Mouse (Mus musculus) right cerebral cortex, adult 2 months (tissue): Measurements from ENCODE around the gene Vmn1r149.
"Not testable (repeated sequence)": the region's sequence is repeated elsewhere in the genome, so short reads cannot be mapped to it uniquely, and the experiment has no call there.

Experiments
- DNase-seq, 2 experiments: peaks; one replicate each; pipeline ENCODE4 v3.0.0; 2021 to 2022; ENCODE audit warnings: low spot score in 2 of 2

Gene Vmn1r149

DNA sequence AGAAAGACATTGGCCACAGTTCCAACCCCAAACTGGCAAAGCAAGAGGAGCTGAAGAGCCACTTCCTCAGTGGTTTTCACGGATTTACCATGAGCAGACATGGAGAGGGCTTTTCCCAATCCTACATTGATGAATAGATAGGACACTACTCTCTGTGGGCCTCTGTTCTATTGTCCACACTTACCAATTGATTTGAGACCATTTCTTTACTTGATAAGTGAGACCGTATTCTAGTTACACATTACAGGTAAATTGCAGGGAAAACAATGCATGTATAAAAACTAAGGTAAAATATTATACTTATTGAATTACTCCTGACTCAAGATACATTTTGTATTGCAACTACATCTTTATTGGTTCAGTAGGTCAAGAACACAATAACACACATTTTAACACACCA, at the start of gene Vmn1r149:
Gene Vmn1r149, minus strand, starts transcription at position 101 of the 400 bp plus-strand sequence.
- DNase-seq: not testable (repeated sequence)

DNA sequence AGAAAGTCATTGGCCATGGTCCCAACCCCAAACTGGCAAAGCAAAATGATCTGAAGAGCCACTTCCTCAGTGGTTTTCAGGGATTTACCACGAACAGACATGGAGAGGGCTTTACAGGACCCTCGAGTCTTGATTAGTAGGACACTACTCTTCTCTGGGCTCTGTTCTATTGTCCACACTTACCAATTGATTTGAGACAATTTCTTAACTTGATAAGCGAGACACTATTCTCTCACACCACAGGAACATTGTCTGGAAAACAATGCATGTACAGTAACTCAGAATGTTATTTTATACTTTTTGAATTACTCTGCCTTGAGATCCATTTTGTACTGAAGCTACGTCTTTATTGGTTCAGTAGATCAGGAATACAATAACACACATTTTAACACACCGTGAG, 25.9 kb upstream of the Vmn1r149 start, which contains the start of gene Gm10665:
Gene Gm10665, minus strand, starts transcription at position 101 of the 400 bp plus-strand sequence.
- not testable (repeated sequence) for DNase-seq

DNA sequence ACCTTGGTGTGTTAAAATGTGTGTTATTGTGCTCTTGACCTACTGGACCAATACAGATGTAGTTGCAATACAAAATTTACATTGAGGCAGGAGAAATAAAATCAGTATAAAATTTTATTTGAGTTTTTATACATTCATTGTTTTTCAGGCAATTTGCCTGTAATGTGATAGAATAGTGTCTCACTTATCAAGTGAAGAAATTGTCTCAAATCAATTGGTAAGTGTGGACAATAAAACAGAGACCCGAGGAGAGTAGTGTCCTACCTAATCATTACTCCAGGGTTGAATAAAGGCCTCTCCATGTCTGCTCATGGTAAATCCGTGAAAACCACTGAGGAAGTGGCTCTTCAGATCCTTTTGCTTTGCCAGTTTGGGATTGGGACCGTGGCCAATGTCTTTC, 24.7 kb downstream of the Vmn1r149 start, which contains the start of gene Vmn1r148:
Gene Vmn1r148, plus strand, starts transcription at position 301 of the 400 bp plus-strand sequence.
- DNase-seq: not testable (repeated sequence)
